Mouse (Mus musculus) midbrain, postnatal 0 days (tissue): ENCODE results near the gene Ciao2a. TPM values are rescaled to one million over a fixed set of nuclear protein-coding genes. Genes with fewer than 3 reads are reported as not detected.

Experiments
- ATAC-seq: fragments of 200-750 bp; cut with Nextera tagmentation; 2 replicates; pipeline ENCODE4 v1.8.0; 2017; ENCODE audit warnings: moderate number of reproducible peaks, mild to moderate bottlenecking, moderate TSS enrichment, moderate library complexity; ENCODE audit not compliant: low FRiP score
- DNase-seq: peaks from one replicate; pipeline ENCODE4 v3.0.0-alpha.2; 2015; ENCODE audit warnings: low spot score
- H3K27ac ChIP-seq: fragments of 300-500 bp; sonication (generic); 2 replicates; pipeline ENCODE4 v1.5.1; 2014; ENCODE audit warnings: low read depth, mild to moderate bottlenecking, low read length, mixed read lengths
- H3K27me3 ChIP-seq: fragments of 300-500 bp; sonication (generic); 2 replicates; pipeline ENCODE4 v1.6.1; 2014; ENCODE audit warnings: low read length, control low read depth, mixed read lengths; ENCODE audit not compliant: insufficient read depth
- H3K36me3 ChIP-seq: fragments of 300-500 bp; sonication (generic); 2 replicates; pipeline ENCODE4 v1.6.1; 2014; ENCODE audit warnings: low read length, control low read depth, mixed read lengths; ENCODE audit not compliant: insufficient read depth
- H3K4me1 ChIP-seq: fragments of 300-500 bp; sonication (generic); 2 replicates; pipeline ENCODE4 v1.6.1; 2014; ENCODE audit warnings: mild to moderate bottlenecking, control low read depth, antibody characterized with exemption, low read length, mixed read lengths; ENCODE audit not compliant: insufficient read depth
- H3K4me2 ChIP-seq: fragments of 300-500 bp; sonication (generic); 2 replicates; pipeline ENCODE4 v1.6.1; 2014; ENCODE audit warnings: low read depth, mild to moderate bottlenecking, low read length, mixed read lengths; ENCODE audit not compliant: poor library complexity, severe bottlenecking
- H3K4me3 ChIP-seq: fragments of 300-500 bp; sonication (generic); 2 replicates; pipeline ENCODE4 v1.5.1; 2014; ENCODE audit warnings: low read depth, mild to moderate bottlenecking, low read length, moderate library complexity
- H3K9ac ChIP-seq: fragments of 300-500 bp; sonication (generic); replicated peaks from 2 replicates; pipeline ENCODE4 v1.6.1; 2014; ENCODE audit warnings: mild to moderate bottlenecking, low read length, moderate library complexity, mixed read lengths; ENCODE audit not compliant: poor library complexity, severe bottlenecking
- H3K9me3 ChIP-seq: fragments of 300-500 bp; sonication (generic); 2 replicates; pipeline ENCODE4 v1.6.1; 2016; ENCODE audit warnings: low read length, control low read depth
- CTCF ChIP-seq: IDR thresholded peaks from 2 replicates; pipeline ENCODE4 v1.5.1; 2016; ENCODE audit warnings: antibody characterized with exemption, mild to moderate bottlenecking
- WGBS: fragments of 180-500 bp; shearing (Covaris S2); extraction: QIAGEN DNeasy Blood & Tissue Kit; methylation state at CpG from one replicate; pipeline ENCODE4 v1.1.7; 2014; 5-methylcytosine and 5-hydroxymethylcytosine counted together
- polyA plus RNA-seq: library from polyadenylated mRNA; unstranded; fragments of >200 nt; fragmentation: Nextera tagmentation; extraction: Ambion mirVana; gene quantifications from 2 replicates; pipeline ENCODE4 v1.2.1, GENCODE M21; 2015
- total RNA-seq: library from RNA; depleted of rRNA; stranded (reverse); fragments of >200 nt; gene quantifications from 2 replicates; pipeline ENCODE4 v1.2.3, GENCODE M21; 2014; rRNA removed

Gene Ciao2a
- 27.5 and 28.2 TPM in 2 replicates for total RNA-seq
- 62.1 and 65.7 TPM in 2 replicates for polyA plus RNA-seq

- Histone ChIP-seq H3K4me1 (peaks cover 25% of the 10 kb centered on the region), H3K27ac (peak within 1 kb of the TSS; percentile 63; the same call in 1 of the 2 replicates), H3K27me3 (no peaks in the 10 kb centered on the region), H3K4me2 (peak within 1 kb of the TSS; percentile 84), H3K9me3 (no peaks in the 10 kb centered on the region), H3K9ac (peak within 1 kb of the TSS; percentile 68), H3K36me3 (no peaks in the 10 kb centered on the region), H3K4me3 (peak within 1 kb of the TSS; percentile 63)
- DNase-seq (peak; percentile 98), ATAC-seq (peak; percentile 67)
- 1% methylated on average over 34 of the region's 34 CpGs for WGBS
- peak; percentile 31 for TF ChIP-seq CTCF
These were observed at the start of gene Ciao2a, which contains the start of gene Snx1 for GRCm38 (mm10) chr9:66126456-66127192. Gene Ciao2a, plus strand, starts transcription at chr9:66126611. Gene Snx1, minus strand, starts transcription at chr9:66126587.

GRCm38 (mm10) chr9:66078072-66078471, 48.3 kb upstream of the Ciao2a start:
- Histone ChIP-seq H3K36me3 (no peaks in the 10 kb centered on the region), H3K27me3 (no peaks in the 10 kb centered on the region), H3K9me3 (no peaks in the 10 kb centered on the region), H3K4me1 (no peaks in the 10 kb centered on the region), H3K4me2 (no peak overlapping the region), H3K4me3 (no peak overlapping the region), H3K9ac (no peak overlapping the region), H3K27ac (no peak overlapping the region)
- TF ChIP-seq CTCF, result no peak
- 76% methylated on average over 3 of the region's 3 CpGs for WGBS
- DNase-seq, result no peak
- no peak for ATAC-seq

GRCm38 (mm10) chr9:66078493-66078892, 47.9 kb upstream of the Ciao2a start:
- H3K36me3 ChIP-seq, result no peaks in the 10 kb centered on the region
- no peak; the same call in 1 of the 2 replicates for TF ChIP-seq CTCF
- no peaks in the 10 kb centered on the region for H3K9me3 ChIP-seq
- no peaks in the 10 kb centered on the region for H3K27me3 ChIP-seq
- no peak overlapping the region for H3K4me2 ChIP-seq
- no peak overlapping the region for H3K4me3 ChIP-seq
- peak; percentile 33 for DNase-seq
- no peak overlapping the region; the same call in 1 of the 2 replicates for H3K27ac ChIP-seq
- H3K9ac ChIP-seq, result no peak overlapping the region
- no peaks in the 10 kb centered on the region for H3K4me1 ChIP-seq
- 9% methylated on average over 14 of the region's 14 CpGs for WGBS
- ATAC-seq, result peak; percentile 27; the same call in 1 of the 2 replicates

GRCm38 (mm10) chr9:66080804-66081459, 45.5 kb upstream of the Ciao2a start:
- H3K9ac ChIP-seq, result no peak overlapping the region
- H3K27ac ChIP-seq, result no peak overlapping the region
- no peaks in the 10 kb centered on the region for H3K27me3 ChIP-seq
- H3K4me1 ChIP-seq, result no peaks in the 10 kb centered on the region
- WGBS, result 83% methylated on average over 3 of the region's 3 CpGs
- TF ChIP-seq CTCF, result no peak
- ATAC-seq, result no peak
- no peak overlapping the region for H3K4me3 ChIP-seq
- no peak overlapping the region for H3K4me2 ChIP-seq
- DNase-seq, result no peak
- no peaks in the 10 kb centered on the region for H3K9me3 ChIP-seq
- H3K36me3 ChIP-seq, result no peaks in the 10 kb centered on the region

GRCm38 (mm10) chr9:66081999-66082398, 44.4 kb upstream of the Ciao2a start:
- H3K9me3 ChIP-seq, result no peaks in the 10 kb centered on the region
- WGBS, result 81% methylated on average over 4 of the region's 4 CpGs
- no peak for DNase-seq
- no peak overlapping the region for H3K4me3 ChIP-seq
- TF ChIP-seq CTCF, result no peak
- no peak overlapping the region for H3K9ac ChIP-seq
- peaks cover under 1% of the 10 kb centered on the region; the same call in 1 of the 2 replicates for H3K36me3 ChIP-seq
- ATAC-seq, result no peak
- H3K27ac ChIP-seq, result no peak overlapping the region
- no peak overlapping the region for H3K4me2 ChIP-seq
- no peaks in the 10 kb centered on the region for H3K27me3 ChIP-seq
- H3K4me1 ChIP-seq, result no peaks in the 10 kb centered on the region

- Histone ChIP-seq H3K4me1 (no peaks in the 10 kb centered on the region), H3K4me3 (no peak overlapping the region), H3K36me3 (peaks cover 18% of the 10 kb centered on the region), H3K27ac (no peak overlapping the region), H3K27me3 (no peaks in the 10 kb centered on the region), H3K9ac (no peak overlapping the region), H3K4me2 (no peak overlapping the region), H3K9me3 (no peaks in the 10 kb centered on the region)
- no peak for TF ChIP-seq CTCF
- 82% methylated on average over 3 of the region's 3 CpGs for WGBS
- ATAC-seq (no peak), DNase-seq (no peak)
These were observed 42.2 kb upstream of the Ciao2a start for GRCm38 (mm10) chr9:66084171-66084570.
